Mouse (Mus musculus): ENCODE results near the gene Slc7a5. TPM values are rescaled to one million over a fixed set of nuclear protein-coding genes. Genes with fewer than 3 reads are reported as not detected.

Slc7a5 gene
- total and polyA plus RNA-seq, 3 experiments: 110 to 291 (median 207) TPM

GRCm38 (mm10) chr8:121877828-121878480, 29.5 kb downstream of the Slc7a5 start:
- H3K9me3 ChIP-seq (replicated peaks; ENCODE audit: low read length): no peaks in the 10 kb centered on the region
- H3K4me3 ChIP-seq (replicated peaks in 1 of 3; ENCODE audit: low read depth in 2 of 3, low read length in 2 of 3, poor library complexity in 1 of 3): no peak overlapping the region
- peak overlapping the region; percentile 7; the same call in 1 of the 2 replicates for H3K27ac ChIP-seq (ENCODE audit: insufficient read depth, low read depth)
- no peak overlapping the region for H3K9ac ChIP-seq (ENCODE audit: insufficient read depth, low read depth)
- in situ Hi-C loops (cut with MboI; ENCODE audit: low pct_ligation_motif_present, low pct_unique_long_range_greater_than_20kb, low sequenced_read_pairs): loop anchor here (10.0 kb wide), 1 partner anchor 47 kb away; no protein-coding TSS in a partner anchor
- H3K27me3 ChIP-seq (replicated peaks): no peaks in the 10 kb centered on the region
- dilution Hi-C loops (cut with MboI; ENCODE audit: extremely low pct_ligation_motif_present, extremely low pct_unique_long_range_greater_than_20kb, low sequenced_read_pairs): no loop called here
- TF ChIP-seq ZKSCAN1 (IDR thresholded peaks at IDR 0.05; ENCODE audit: borderline replicate concordance, low read depth, low read length) (no peak), CHD2 (IDR thresholded peaks at IDR 0.05; ENCODE audit: low read length) (0 out of 2 replicates have a peak, but pooled peaks have one; percentile 43), GABPA (IDR thresholded peaks at IDR 0.05; ENCODE audit: insufficient replicate concordance, low read depth, low read length) (no peak), POLR2AphosphoS2 (IDR thresholded peaks at IDR 0.05; ENCODE audit: low read depth, low read length) (0 out of 2 replicates have a peak, but pooled peaks have one; percentile 84)
- peaks cover 34 to 42% of the 10 kb centered on the region in 2 experiments for H3K36me3 ChIP-seq (replicated peaks in 1 of 2; ENCODE audit: control insufficient read depth in 1 of 2, insufficient read depth in 1 of 2, low read length in 1 of 2)
- peaks cover 16 to 84% of the 10 kb centered on the region in 2 experiments for H3K4me1 ChIP-seq (ENCODE audit: control insufficient read depth in 1 of 2, insufficient read depth in 2 of 2)
- no peak for DNase-seq (ENCODE audit: extremely low read depth)
- H3K4me2 ChIP-seq (ENCODE audit: insufficient read depth, low read depth, poor library complexity, severe bottlenecking): no peak overlapping the region
- no peaks in the 10 kb centered on the region for H3K79me2 ChIP-seq (replicated peaks; ENCODE audit: control insufficient read depth, extremely low read depth, insufficient read depth, poor library complexity, severe bottlenecking)

GRCm38 (mm10) chr8:121877212-121877611, 30.3 kb downstream of the Slc7a5 start:
- H3K9me3 ChIP-seq (replicated peaks; ENCODE audit: low read length): no peaks in the 10 kb centered on the region
- no peak for DNase-seq (ENCODE audit: extremely low read depth)
- H3K4me2 ChIP-seq (ENCODE audit: insufficient read depth, low read depth, poor library complexity, severe bottlenecking): no peak overlapping the region
- H3K4me3 ChIP-seq (replicated peaks in 1 of 3; ENCODE audit: low read depth in 2 of 3, low read length in 2 of 3, poor library complexity in 1 of 3): no peak overlapping the region
- in situ Hi-C loops (cut with MboI; ENCODE audit: low pct_ligation_motif_present, low pct_unique_long_range_greater_than_20kb, low sequenced_read_pairs) (loop anchor here (10.0 kb wide), 1 partner anchor 48 kb away; no protein-coding TSS in a partner anchor), dilution Hi-C loops (cut with MboI; ENCODE audit: extremely low pct_ligation_motif_present, extremely low pct_unique_long_range_greater_than_20kb, low sequenced_read_pairs) (no loop called here)
- H3K27me3 ChIP-seq (replicated peaks): no peaks in the 10 kb centered on the region
- TF ChIP-seq BHLHE40 (IDR thresholded peaks at IDR 0.05; ENCODE audit: low read depth, low read length) (no peak), PAX5 (IDR thresholded peaks at IDR 0.05; ENCODE audit: low read length) (no peak), NRF1 (IDR thresholded peaks at IDR 0.05; ENCODE audit: low read depth, low read length) (no peak), MAZ (IDR thresholded peaks at IDR 0.05; ENCODE audit: low read depth, low read length) (no peak), IRF4 (IDR thresholded peaks at IDR 0.05; ENCODE audit: low read depth, low read length) (no peak), CHD2 (IDR thresholded peaks at IDR 0.05; ENCODE audit: low read length) (no peak), ELF1 (IDR thresholded peaks at IDR 0.05; ENCODE audit: low read depth, low read length) (no peak), KAT2A (IDR thresholded peaks at IDR 0.05; ENCODE audit: insufficient replicate concordance, low read length) (no peak), CTCF (conservative IDR thresholded peaks at IDR 0.05 in 1 of 2, IDR thresholded peaks at IDR 0.05 in 1 of 2; ENCODE audit: low read depth in 2 of 2, low read length in 2 of 2) (no peak), POLR2A (IDR thresholded peaks at IDR 0.05; ENCODE audit: low read depth, low read length) (peak; percentile 45; the same call in 1 of the 2 replicates), POLR2AphosphoS2 (IDR thresholded peaks at IDR 0.05; ENCODE audit: low read depth, low read length) (peak; percentile 41; the same call in 1 of the 2 replicates), EP300 (IDR thresholded peaks at IDR 0.05; ENCODE audit: low read length) (no peak), MAX (IDR thresholded peaks at IDR 0.05; ENCODE audit: low read length) (no peak), ZKSCAN1 (IDR thresholded peaks at IDR 0.05; ENCODE audit: borderline replicate concordance, low read depth, low read length) (no peak), CHD1 (IDR thresholded peaks at IDR 0.05; ENCODE audit: low read depth, low read length) (no peak), SIN3A (IDR thresholded peaks at IDR 0.05; ENCODE audit: low read length) (no peak)
- no peak overlapping the region for H3K9ac ChIP-seq (ENCODE audit: insufficient read depth, low read depth)
- peaks cover 22 to 92% of the 10 kb centered on the region in 2 experiments for H3K4me1 ChIP-seq (ENCODE audit: control insufficient read depth in 1 of 2, insufficient read depth in 2 of 2)
- H3K27ac ChIP-seq (ENCODE audit: insufficient read depth, low read depth): peak overlapping the region; percentile 16; the same call in 1 of the 2 replicates
- no peaks in the 10 kb centered on the region for H3K79me2 ChIP-seq (replicated peaks; ENCODE audit: control insufficient read depth, extremely low read depth, insufficient read depth, poor library complexity, severe bottlenecking)
- H3K36me3 ChIP-seq (replicated peaks in 1 of 2; ENCODE audit: control insufficient read depth in 1 of 2, insufficient read depth in 1 of 2, low read length in 1 of 2): peaks cover 27 to 35% of the 10 kb centered on the region in 2 experiments

All from CH12.LX (cell line).